Mouse (Mus musculus) lung, adult 2 months (tissue): ENCODE data around the gene Trim24.

ENCODE experiments used
- CTCF ChIP-seq: fragments of 200-500 bp; IDR thresholded peaks from 2 replicates; pipeline ENCODE4 v1.5.1; 2011; ENCODE audit warnings: mild to moderate bottlenecking, low read length, control low read depth; ENCODE audit not compliant: insufficient read depth
- POLR2A ChIP-seq: fragments of 200-500 bp; IDR thresholded peaks from 2 replicates; pipeline ENCODE4 v1.6.1; 2011; ENCODE audit warnings: low read depth, mild to moderate bottlenecking, control low read depth, low read length, borderline replicate concordance; ENCODE audit errors: extremely low read depth

DNA sequence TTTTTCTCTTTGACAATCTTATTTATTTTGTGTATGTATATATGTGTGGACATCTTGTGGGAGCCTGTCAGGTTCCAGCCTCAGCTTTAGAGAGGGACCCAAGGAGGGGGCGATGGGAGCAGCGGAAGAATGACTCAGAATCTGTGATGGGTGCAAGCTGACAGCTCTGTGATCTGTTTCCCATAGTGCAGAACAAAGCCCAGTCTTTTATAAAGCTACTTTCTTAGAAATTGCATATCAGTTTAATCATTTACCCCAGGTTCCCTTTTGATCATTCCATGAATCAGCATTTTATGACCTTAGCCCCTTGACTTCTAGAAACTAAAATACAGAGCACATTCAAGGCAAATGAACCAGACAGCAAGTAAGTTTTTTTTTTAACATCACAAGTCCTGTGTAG lies 42.9 kb downstream of the Trim24 start:
- TF ChIP-seq CTCF (no peak), POLR2A (no peak)
